Mouse (Mus musculus): ENCODE measurements around the gene Palm2. TPM values are rescaled to one million over a fixed set of nuclear protein-coding genes. Genes with fewer than 3 reads are reported as not detected.

The Palm2 gene
- total RNA-seq, 4 experiments from 2014 or later: 45.9 to 60.1 (median 55.0) TPM

GRCm38 (mm10) chr4:57701576-57701975 is 267.5 kb downstream of the Palm2 start:
- DNase-seq (ENCODE audit: low spot score in 2 of 2): no peak

GRCm38 (mm10) chr4:57703574-57704470 is 269.8 kb downstream of the Palm2 start:
- DNase-seq (ENCODE audit: low spot score in 2 of 2): no peak

GRCm38 (mm10) chr4:57704575-57704974 is 270.5 kb downstream of the Palm2 start:
- no peak for DNase-seq (ENCODE audit: low spot score in 2 of 2)

GRCm38 (mm10) chr4:57715849-57716248 is 281.8 kb downstream of the Palm2 start:
- DNase-seq (ENCODE audit: low spot score in 2 of 2): no peak

GRCm38 (mm10) chr4:57716735-57717134 is 282.7 kb downstream of the Palm2 start:
- no peak for DNase-seq (ENCODE audit: low spot score in 2 of 2)

- DNase-seq (ENCODE audit: low spot score in 2 of 2): no peak
Observed at GRCm38 (mm10) chr4:57717354-57717753, 283.3 kb downstream of the Palm2 start, which contains the start of gene Akap2. Gene Akap2, plus strand, starts transcription at chr4:57717657.

- DNase-seq (ENCODE audit: low spot score in 2 of 2): no peak
Observed at GRCm38 (mm10) chr4:57719370-57719769, 285.3 kb downstream of the Palm2 start.

- no peak for DNase-seq (ENCODE audit: low spot score in 2 of 2)
Observed at GRCm38 (mm10) chr4:57720869-57721361, 286.9 kb downstream of the Palm2 start.

- DNase-seq (ENCODE audit: low spot score in 2 of 2): no peak
Observed at GRCm38 (mm10) chr4:57722296-57722695, 288.2 kb downstream of the Palm2 start.

- DNase-seq (ENCODE audit: low spot score in 2 of 2): no peak
Observed at GRCm38 (mm10) chr4:57723659-57724058, 289.6 kb downstream of the Palm2 start.

GRCm38 (mm10) chr4:57725569-57725968 is 291.5 kb downstream of the Palm2 start:
- DNase-seq (ENCODE audit: low spot score in 2 of 2): no peak

GRCm38 (mm10) chr4:57728611-57729183 is 294.6 kb downstream of the Palm2 start:
- no peak for DNase-seq (ENCODE audit: low spot score in 2 of 2)

- DNase-seq (ENCODE audit: low spot score in 2 of 2): no peak
Observed at GRCm38 (mm10) chr4:57730047-57730446, 296.0 kb downstream of the Palm2 start.

- no peak for DNase-seq (ENCODE audit: low spot score in 2 of 2)
Observed at GRCm38 (mm10) chr4:57730801-57731598, 297.0 kb downstream of the Palm2 start.

- DNase-seq (ENCODE audit: low spot score in 2 of 2): no peak
Observed at GRCm38 (mm10) chr4:57732351-57732750, 298.3 kb downstream of the Palm2 start.

GRCm38 (mm10) chr4:57733445-57733844 is 299.4 kb downstream of the Palm2 start:
- DNase-seq (ENCODE audit: low spot score in 2 of 2): no peak

- DNase-seq (ENCODE audit: low spot score in 2 of 2): no peak
Observed at GRCm38 (mm10) chr4:57735426-57735825, 301.4 kb downstream of the Palm2 start.

- DNase-seq (ENCODE audit: low spot score in 2 of 2): no peak
Observed at GRCm38 (mm10) chr4:57738856-57739552, 305.0 kb downstream of the Palm2 start.

- DNase-seq (ENCODE audit: low spot score in 2 of 2): no peak
Observed at GRCm38 (mm10) chr4:57743325-57743929, 309.4 kb downstream of the Palm2 start.

GRCm38 (mm10) chr4:57750651-57751050 is 316.6 kb downstream of the Palm2 start:
- no peak for DNase-seq (ENCODE audit: low spot score in 2 of 2)

GRCm38 (mm10) chr4:57751054-57751453 is 317.0 kb downstream of the Palm2 start:
- DNase-seq (ENCODE audit: low spot score in 2 of 2): no peak

Data from left cerebral cortex, adult 8-10 months (tissue).